Mouse (Mus musculus) ES-E14 (cell line): ENCODE data around the gene E130114P18Rik.

ENCODE experiments used
- HCFC1 ChIP-seq: IDR thresholded peaks from 2 replicates; pipeline ENCODE4 v1.6.1; 2012; ENCODE audit warnings: low read length, inconsistent platforms, borderline replicate concordance; ENCODE audit not compliant: insufficient read depth
- ZC3H11A ChIP-seq: IDR thresholded peaks from 2 replicates; pipeline ENCODE4 v1.6.1; 2012; ENCODE audit warnings: low read depth, mild to moderate bottlenecking, inconsistent platforms, low read length, borderline replicate concordance

- no peak for TF ChIP-seq ZC3H11A
- TF ChIP-seq HCFC1, result no peak
Measured at GRCm38 (mm10) chr4:97670418-97670817, 107.5 kb downstream of the E130114P18Rik start.
